Mouse (Mus musculus) embryonic facial prominence, embryonic 14.5 days (tissue): ENCODE measurements around the gene Unc13a. TPM values are rescaled to one million over a fixed set of nuclear protein-coding genes. Genes with fewer than 3 reads are reported as not detected.

Experiments used
- ATAC-seq: fragments of 200-750 bp; cut with Nextera tagmentation; 2 replicates; pipeline ENCODE4 v1.8.0; 2017; ENCODE audit warnings: low read depth, moderate number of reproducible peaks, moderate TSS enrichment
- DNase-seq: peaks from one replicate; pipeline ENCODE4 v3.0.0-alpha.2; 2015; ENCODE audit warnings: low spot score
- H3K27ac ChIP-seq: fragments of 300-500 bp; sonication (generic); replicated peaks from 2 replicates; pipeline ENCODE4 v1.5.1; 2014; ENCODE audit warnings: low read depth, mild to moderate bottlenecking, low read length, moderate library complexity
- H3K27me3 ChIP-seq: fragments of 300-500 bp; sonication (generic); replicated peaks from 2 replicates; pipeline ENCODE4 v1.6.1; 2014; ENCODE audit warnings: low read length; ENCODE audit not compliant: control insufficient read depth, insufficient read depth
- H3K36me3 ChIP-seq: fragments of 300-500 bp; sonication (generic); 2 replicates; pipeline ENCODE4 v1.6.1; 2014; ENCODE audit warnings: low read length, mixed read lengths; ENCODE audit not compliant: control insufficient read depth, insufficient read depth
- H3K4me1 ChIP-seq: fragments of 300-500 bp; sonication (generic); 2 replicates; pipeline ENCODE4 v1.6.1; 2014; ENCODE audit warnings: antibody characterized with exemption, low read length; ENCODE audit not compliant: control insufficient read depth, insufficient read depth
- H3K4me2 ChIP-seq: fragments of 300-500 bp; sonication (generic); 2 replicates; pipeline ENCODE4 v1.6.1; 2014; ENCODE audit warnings: low read depth, mild to moderate bottlenecking, low read length, moderate library complexity, mixed read lengths
- H3K4me3 ChIP-seq: fragments of 300-500 bp; sonication (generic); 2 replicates; pipeline ENCODE4 v1.5.1; 2014; ENCODE audit warnings: low read depth, mild to moderate bottlenecking, low read length
- H3K9ac ChIP-seq: fragments of 300-500 bp; sonication (generic); 2 replicates; pipeline ENCODE4 v1.6.1; 2014; ENCODE audit warnings: low read depth, mild to moderate bottlenecking, low read length, moderate library complexity, mixed read lengths
- H3K9me3 ChIP-seq: fragments of 300-500 bp; sonication (generic); 2 replicates; pipeline ENCODE4 v1.6.1; 2016; ENCODE audit warnings: low read length; ENCODE audit not compliant: control insufficient read depth
- WGBS: fragments of 180-500 bp; shearing (Covaris S2); extraction: QIAGEN DNeasy Blood & Tissue Kit; methylation state at CpG from one replicate; pipeline ENCODE4 v1.1.7; 2014; 5-methylcytosine and 5-hydroxymethylcytosine counted together
- polyA plus RNA-seq: library from polyadenylated mRNA; unstranded; fragments of >200 nt; fragmentation: Nextera tagmentation; extraction: Ambion mirVana; gene quantifications from 2 replicates; pipeline ENCODE4 v1.2.1, GENCODE M21; 2014

The Unc13a gene
- polyA plus RNA-seq, 1 experiment from 2014 or later, result 1.1 TPM

DNA sequence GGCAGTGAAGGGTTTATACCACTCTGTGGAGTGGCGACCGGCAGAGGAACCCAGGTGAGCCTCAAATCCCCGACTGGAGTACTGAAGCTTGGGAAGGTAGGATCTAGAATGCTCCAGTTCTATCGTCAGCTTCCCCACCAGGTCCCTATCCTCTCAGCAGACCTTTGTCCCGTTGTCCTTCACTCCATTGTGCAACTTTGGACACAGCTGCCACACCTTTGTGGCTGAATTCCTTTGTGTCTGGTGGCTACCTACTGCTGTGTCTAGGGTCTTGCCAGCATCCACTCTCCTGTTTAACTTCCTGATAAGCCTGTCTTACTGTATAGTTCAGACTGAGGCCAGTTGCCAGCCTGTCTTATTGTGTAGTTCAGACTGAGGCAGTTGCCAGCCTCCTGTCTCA is 59.4 kb downstream of the Unc13a start:
- Histone ChIP-seq H3K4me3 (peak overlapping the region; percentile 89), H3K9me3 (no peaks in the 10 kb centered on the region), H3K27ac (no peak overlapping the region), H3K9ac (peak overlapping the region; percentile 89), H3K4me2 (peak overlapping the region; percentile 57), H3K4me1 (peaks cover 9% of the 10 kb centered on the region; the same call in 1 of the 2 replicates), H3K27me3 (no peaks in the 10 kb centered on the region), H3K36me3 (peaks cover 40% of the 10 kb centered on the region)
- no peak for DNase-seq
- no peak for ATAC-seq
- 32% methylated on average over 5 of the region's 5 CpGs for WGBS

DNA sequence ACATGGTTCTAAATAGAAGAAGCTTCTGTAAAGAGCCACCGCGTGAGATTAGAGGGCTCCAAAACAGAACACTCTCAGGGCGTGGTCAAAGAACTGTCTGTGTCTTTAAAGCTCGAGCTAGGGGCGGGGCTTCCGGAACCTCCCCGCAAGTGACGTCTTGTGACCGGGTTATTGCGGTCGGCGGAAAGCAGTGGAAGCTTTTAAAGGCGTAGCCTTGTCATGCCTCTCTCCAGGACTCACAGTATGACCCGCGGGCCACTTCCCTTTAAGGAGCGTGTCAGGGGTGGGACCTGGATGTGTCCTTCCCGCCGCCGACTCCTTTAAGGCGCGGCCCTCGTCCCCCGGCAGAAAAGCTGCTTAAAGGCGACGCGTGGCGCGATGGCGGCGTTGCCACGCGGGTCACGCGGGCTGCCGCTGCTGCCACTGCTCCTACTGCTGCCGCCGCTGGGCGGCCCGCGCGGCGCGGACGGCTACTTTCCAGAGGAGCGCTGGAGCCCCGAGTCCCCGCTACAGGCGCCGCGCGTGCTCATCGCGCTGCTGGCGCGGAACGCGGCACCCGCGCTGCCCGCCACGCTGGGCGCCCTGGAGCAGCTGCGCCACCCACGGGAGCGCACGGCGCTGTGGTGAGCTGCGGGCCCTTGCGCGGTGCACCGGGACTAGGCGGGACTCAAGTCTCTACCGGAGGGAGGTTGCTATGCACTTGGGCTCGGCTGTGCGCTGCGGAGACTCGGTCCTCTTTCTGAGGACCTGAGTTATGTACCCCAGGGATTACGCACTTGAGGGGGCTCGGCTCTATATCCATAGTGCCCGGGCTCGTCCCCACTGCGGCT is 60.5 kb downstream of the Unc13a start, which contains the start of gene Colgalt1:
Colgalt1 (plus strand) TSS at position 177 of the 830 bp plus-strand sequence.
- Histone ChIP-seq H3K9ac (peak within 1 kb of the TSS; percentile 89), H3K36me3 (peaks cover 29% of the 10 kb centered on the region), H3K9me3 (no peaks in the 10 kb centered on the region), H3K27me3 (no peaks in the 10 kb centered on the region), H3K4me2 (peak within 1 kb of the TSS; percentile 57), H3K4me1 (peaks cover 9% of the 10 kb centered on the region; the same call in 1 of the 2 replicates), H3K4me3 (peak within 1 kb of the TSS; percentile 89), H3K27ac (peak within 1 kb of the TSS; percentile 90)
- DNase-seq, result peak; percentile 100
- 0% methylated on average over 39 of the region's 82 CpGs for WGBS
- ATAC-seq, result peak; percentile 100

DNA sequence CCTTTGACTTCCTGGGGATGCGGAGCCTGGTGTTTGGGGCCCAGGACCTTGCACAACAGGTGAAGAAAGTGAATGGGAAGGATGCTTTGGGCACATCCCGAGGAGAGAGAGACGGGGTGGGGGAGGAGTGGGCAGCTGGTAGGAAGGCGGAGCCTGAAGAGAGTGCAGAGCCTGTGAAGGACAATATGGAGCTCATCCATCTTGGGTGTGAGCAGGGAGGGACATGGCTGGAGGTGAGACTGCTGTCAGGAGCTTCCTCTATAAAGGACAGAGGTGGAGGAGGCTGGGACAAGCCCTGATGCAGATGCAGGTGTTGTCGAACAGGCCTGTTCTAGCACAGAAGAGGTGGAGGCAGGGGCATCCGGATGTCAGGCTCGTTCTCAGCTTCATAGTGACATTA is 67.5 kb downstream of the Unc13a start:
- no peak overlapping the region for H3K4me3 ChIP-seq
- no peak overlapping the region for H3K27ac ChIP-seq
- H3K4me2 ChIP-seq, result no peak overlapping the region
- H3K36me3 ChIP-seq, result no peaks in the 10 kb centered on the region
- no peak for DNase-seq
- peaks cover 17% of the 10 kb centered on the region for H3K27me3 ChIP-seq
- ATAC-seq, result no peak
- peaks cover 4% of the 10 kb centered on the region; the same call in 1 of the 2 replicates for H3K4me1 ChIP-seq
- no peaks in the 10 kb centered on the region for H3K9me3 ChIP-seq
- 52% methylated on average over 7 of the region's 7 CpGs for WGBS
- H3K9ac ChIP-seq, result no peak overlapping the region

DNA sequence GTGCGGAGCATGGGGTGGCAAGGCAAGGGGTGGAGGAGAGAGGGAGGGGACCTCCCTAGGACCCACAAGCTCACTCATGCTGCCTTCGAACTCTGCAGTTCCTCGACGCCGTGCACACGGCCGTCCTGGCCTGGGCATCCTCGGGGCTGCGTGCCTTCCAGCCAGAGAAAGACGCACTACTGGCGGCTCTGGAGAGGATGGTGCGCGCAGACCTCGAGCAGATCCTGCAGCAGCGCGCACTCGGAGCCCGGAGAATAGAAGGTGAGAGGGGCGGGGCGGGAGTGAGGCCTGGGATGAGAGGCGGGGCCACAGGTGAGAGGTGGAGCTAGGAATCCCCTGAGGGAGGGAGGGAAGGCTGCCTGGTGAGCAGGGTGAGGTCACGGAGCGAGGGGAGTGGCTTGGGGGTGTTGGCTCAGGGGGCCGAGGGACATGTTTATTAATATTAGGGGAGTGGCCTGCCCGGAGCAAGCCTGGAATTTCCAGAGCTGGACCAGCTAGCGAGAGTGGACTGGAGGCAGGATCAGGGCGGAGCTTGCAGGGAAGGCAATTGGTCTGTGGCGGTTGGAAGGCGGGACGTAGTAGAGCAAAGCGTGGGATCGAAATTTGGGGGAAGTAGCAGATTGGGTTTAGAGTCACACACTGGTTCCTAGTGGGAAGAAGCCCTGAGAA is 68.8 kb downstream of the Unc13a start:
- Histone ChIP-seq H3K27me3 (peaks cover 17% of the 10 kb centered on the region), H3K4me3 (peak overlapping the region; percentile 42), H3K4me2 (peak overlapping the region; percentile 64), H3K4me1 (peaks cover 4% of the 10 kb centered on the region; the same call in 1 of the 2 replicates), H3K9ac (peak overlapping the region; percentile 53), H3K36me3 (no peaks in the 10 kb centered on the region), H3K27ac (no peak overlapping the region), H3K9me3 (no peaks in the 10 kb centered on the region)
- peak; percentile 91 for DNase-seq
- 2% methylated on average over 32 of the region's 32 CpGs for WGBS
- peak; percentile 82 for ATAC-seq

DNA sequence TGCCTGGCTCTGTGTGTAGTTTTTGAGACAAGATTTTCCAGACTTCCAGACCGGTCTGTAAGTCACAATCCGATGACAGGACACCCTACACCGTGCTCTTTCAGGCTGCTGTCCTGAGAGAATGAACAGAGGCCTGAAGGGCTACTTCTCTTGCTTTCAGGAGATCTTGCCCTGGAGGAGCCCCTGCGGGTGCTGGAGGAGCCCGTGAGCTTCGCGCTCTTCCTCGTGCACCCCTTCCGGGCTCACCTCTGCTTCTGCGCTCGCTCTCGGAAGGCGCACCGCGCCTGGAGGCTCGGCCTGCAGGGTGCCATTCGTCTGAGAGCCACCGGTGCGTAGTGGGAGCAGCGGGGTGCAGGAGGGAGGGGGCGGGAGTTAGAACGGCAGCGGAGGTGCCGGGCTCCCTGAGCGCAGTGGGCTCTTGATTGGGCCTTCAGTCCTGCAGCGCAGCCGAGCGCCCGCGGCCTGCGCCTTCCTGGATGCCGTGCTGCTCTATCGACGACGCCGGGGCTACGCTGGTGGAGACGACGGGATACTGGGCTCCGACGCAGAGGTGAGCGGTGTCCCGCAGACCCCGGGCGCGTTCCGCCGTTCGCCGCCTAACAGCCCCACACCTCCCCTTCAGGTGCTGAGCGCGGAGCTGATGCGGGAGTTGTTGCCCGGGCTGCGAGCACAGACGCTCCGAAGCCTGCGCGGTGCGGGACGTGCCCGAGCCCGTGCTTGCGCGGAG is 69.5 kb downstream of the Unc13a start:
- 9% methylated on average over 18 of the region's 65 CpGs for WGBS
- no peak overlapping the region for H3K27ac ChIP-seq
- DNase-seq, result peak; percentile 17

DNA sequence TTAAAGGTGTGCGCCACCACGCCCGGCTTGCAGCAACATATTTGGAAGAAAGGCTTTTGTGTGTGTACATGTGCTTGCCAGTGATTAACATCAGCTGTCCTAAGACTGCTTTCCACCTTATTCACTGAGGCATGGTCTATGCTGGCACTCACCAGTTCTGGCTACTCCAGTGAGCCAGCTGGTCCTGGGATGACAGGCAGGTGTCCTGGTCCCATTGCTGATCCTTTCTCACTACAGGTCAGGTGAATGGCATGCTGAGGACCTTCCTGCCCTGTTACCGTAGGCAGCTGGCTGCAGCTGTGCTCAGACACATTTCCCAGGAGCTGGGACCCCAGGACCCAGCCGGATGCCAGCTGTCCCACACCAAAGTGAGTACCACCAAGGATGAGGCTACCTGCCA is 72.7 kb downstream of the Unc13a start:
- Histone ChIP-seq H3K36me3 (peaks cover 10% of the 10 kb centered on the region; the same call in 1 of the 2 replicates), H3K27ac (no peak overlapping the region), H3K27me3 (peaks cover 17% of the 10 kb centered on the region), H3K4me3 (no peak overlapping the region), H3K4me2 (no peak overlapping the region), H3K9ac (no peak overlapping the region), H3K9me3 (no peaks in the 10 kb centered on the region), H3K4me1 (peaks cover 4% of the 10 kb centered on the region; the same call in 1 of the 2 replicates)
- WGBS, result 78% methylated on average over 5 of the region's 5 CpGs
- ATAC-seq (no peak), DNase-seq (no peak)

More for the DNA sequence above, 69.5 kb downstream of the Unc13a start:
- H3K27me3 ChIP-seq, result peaks cover 17% of the 10 kb centered on the region
- peak; percentile 28 for ATAC-seq
- H3K36me3 ChIP-seq, result no peaks in the 10 kb centered on the region
- H3K4me2 ChIP-seq, result peak overlapping the region; percentile 64
- peak overlapping the region; percentile 53 for H3K9ac ChIP-seq
- peaks cover 4% of the 10 kb centered on the region; the same call in 1 of the 2 replicates for H3K4me1 ChIP-seq
- peak overlapping the region; percentile 42 for H3K4me3 ChIP-seq
- H3K9me3 ChIP-seq, result no peaks in the 10 kb centered on the region

DNA sequence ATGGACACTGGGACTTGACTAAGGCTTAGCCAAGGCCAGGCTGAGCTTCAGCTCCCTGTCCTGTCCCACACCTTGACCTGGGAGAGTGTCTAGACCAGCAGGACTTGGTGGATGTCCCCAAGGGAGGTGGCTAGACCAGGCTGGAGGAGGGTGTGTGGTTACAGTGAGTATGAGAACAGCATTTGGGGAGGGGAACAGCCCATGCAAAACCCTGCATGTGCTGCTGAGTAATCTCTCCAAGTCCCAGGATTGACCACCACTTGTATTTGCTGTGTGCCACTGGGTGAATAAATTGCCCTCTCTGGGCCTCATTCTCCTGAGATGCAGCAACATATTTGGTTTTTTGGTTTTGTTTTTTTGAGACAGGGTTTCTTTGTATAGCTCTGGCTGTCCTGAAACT is 73.2 kb downstream of the Unc13a start:
- H3K9me3 ChIP-seq, result no peaks in the 10 kb centered on the region
- H3K36me3 ChIP-seq, result peaks cover 10% of the 10 kb centered on the region; the same call in 1 of the 2 replicates
- H3K9ac ChIP-seq, result no peak overlapping the region
- peaks cover 4% of the 10 kb centered on the region; the same call in 1 of the 2 replicates for H3K4me1 ChIP-seq
- no peak overlapping the region for H3K4me2 ChIP-seq
- DNase-seq (no peak), ATAC-seq (no peak)
- no peak overlapping the region for H3K27ac ChIP-seq
- H3K4me3 ChIP-seq, result no peak overlapping the region
- peaks cover 17% of the 10 kb centered on the region for H3K27me3 ChIP-seq

DNA sequence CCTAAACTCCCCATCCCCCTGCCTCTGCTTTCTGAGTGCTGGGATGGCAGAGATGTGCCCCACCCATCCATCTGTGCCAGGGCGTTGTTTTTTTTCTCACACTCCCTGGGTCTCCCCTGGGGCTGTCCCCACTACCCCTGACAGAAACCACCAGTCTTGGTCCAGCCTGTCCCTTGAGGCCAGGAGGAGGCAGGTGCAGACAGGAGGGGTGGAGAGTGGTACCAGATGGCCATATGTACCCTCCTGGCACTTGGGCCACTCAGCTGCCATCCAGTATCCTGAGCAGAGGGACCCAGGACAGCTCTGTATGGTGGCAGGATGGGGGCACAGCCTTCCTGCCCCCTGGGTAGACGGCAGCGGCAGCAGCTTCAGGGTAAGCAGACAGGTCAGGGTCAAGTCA is 74.1 kb downstream of the Unc13a start, which contains the start of gene Fam129c:
Fam129c (plus strand) TSS at position 198 of the 400 bp plus-strand sequence.
- Histone ChIP-seq H3K27me3 (peaks cover 15% of the 10 kb centered on the region), H3K36me3 (peaks cover 10% of the 10 kb centered on the region; the same call in 1 of the 2 replicates), H3K27ac (no peak within 1 kb of the TSS), H3K9me3 (no peaks in the 10 kb centered on the region), H3K4me1 (peaks cover 8% of the 10 kb centered on the region), H3K9ac (no peak within 1 kb of the TSS), H3K4me3 (no peak within 1 kb of the TSS), H3K4me2 (no peak within 1 kb of the TSS)
- no peak for DNase-seq
- WGBS, result 79% methylated on average over 3 of the region's 3 CpGs
- no peak for ATAC-seq
